In genomic region chr11:57933065-57933464, GRCm38 (mm10) we compare ENCODE assay signal across 15 mouse cellular contexts.
DNase-seq lines count a peak whose midpoint lies in the region; ATAC-seq and TF ChIP-seq lines count a peak whose summit lies in the region.
"Had no signal": no experiment of that assay in that cellular context is flagged by ENCODE, and none has a peak within 500 bp of the region (broad histone marks: within the 10 kb centered on the region; RNA-seq: fewer than 3 reads in every experiment).

No protein-coding gene starts in this region.

- TF ChIP-seq CTCF in intestine, postnatal 0 days (IDR thresholded peaks at IDR 0.05; ENCODE audit: low read depth) = peak; percentile 50
- TF ChIP-seq CTCF in stomach, postnatal 0 days (IDR thresholded peaks at IDR 0.05; ENCODE audit: low read depth) = peak; percentile 33

- no peaks in the 10 kb centered on the region; the same call in 1 of the 2 replicates for H3K4me1 ChIP-seq in intestine, postnatal 0 days (replicated peaks; ENCODE audit: control insufficient read depth, insufficient read depth, low read length)
- peaks cover 17% of the 10 kb centered on the region for H3K4me1 ChIP-seq in intestine, embryonic 16.5 days (ENCODE audit: control insufficient read depth, insufficient read depth, low read length)
- H3K4me1 ChIP-seq in neural tube, embryonic 12.5 days = peaks cover 9% of the 10 kb centered on the region
- 0 out of 2 replicates have a peak, but pooled peaks cover 2% of the 10 kb centered on the region for H3K4me1 ChIP-seq in stomach, postnatal 0 days (replicated peaks; ENCODE audit: control insufficient read depth, insufficient read depth)

- H3K4me2 ChIP-seq in intestine, postnatal 0 days (replicated peaks; ENCODE audit: low read depth) = no peak overlapping the region
- H3K4me2 ChIP-seq in intestine, embryonic 16.5 days (ENCODE audit: low read depth, low read length) = no peak overlapping the region
- H3K4me2 ChIP-seq in neural tube, embryonic 12.5 days (replicated peaks) = no peak overlapping the region
- H3K4me2 ChIP-seq in stomach, postnatal 0 days (replicated peaks; ENCODE audit: low read depth) = no peak overlapping the region
- H3K4me2 ChIP-seq: limb, embryonic 15.5 days had no signal

- TF ChIP-seq EP300 in stomach, postnatal 0 days (optimal IDR thresholded peaks at IDR 0.05) = no peak

- no peaks in the 10 kb centered on the region for H3K36me3 ChIP-seq in intestine, postnatal 0 days (ENCODE audit: control insufficient read depth, insufficient read depth)
- H3K36me3 ChIP-seq in intestine, embryonic 16.5 days (ENCODE audit: control insufficient read depth, insufficient read depth, low read length) = no peaks in the 10 kb centered on the region
- no peaks in the 10 kb centered on the region for H3K36me3 ChIP-seq in neural tube, embryonic 12.5 days
- H3K36me3 ChIP-seq in stomach, postnatal 0 days (ENCODE audit: control insufficient read depth, insufficient read depth, low read length) = no peaks in the 10 kb centered on the region
- H3K36me3 ChIP-seq: limb, embryonic 15.5 days had no signal

- no peak overlapping the region for H3K4me3 ChIP-seq in intestine, postnatal 0 days (ENCODE audit: low read depth, low read length)
- H3K4me3 ChIP-seq in intestine, embryonic 16.5 days (ENCODE audit: low read length) = no peak overlapping the region
- H3K4me3 ChIP-seq in neural tube, embryonic 12.5 days = no peak overlapping the region
- no peak overlapping the region for H3K4me3 ChIP-seq in stomach, postnatal 0 days (ENCODE audit: low read depth, low read length)
- H3K4me3 ChIP-seq: limb, embryonic 15.5 days had no signal

- H3K9me3 ChIP-seq in intestine, postnatal 0 days (ENCODE audit: control insufficient read depth) = no peaks in the 10 kb centered on the region
- H3K9me3 ChIP-seq in intestine, embryonic 16.5 days (ENCODE audit: control insufficient read depth, low read length) = no peaks in the 10 kb centered on the region
- H3K9me3 ChIP-seq in neural tube, embryonic 12.5 days = no peaks in the 10 kb centered on the region
- no peaks in the 10 kb centered on the region for H3K9me3 ChIP-seq in stomach, postnatal 0 days (ENCODE audit: control insufficient read depth, low read length)
- H3K9me3 ChIP-seq: limb, embryonic 15.5 days had no signal

- H3K27me3 ChIP-seq in intestine, postnatal 0 days (replicated peaks; ENCODE audit: control insufficient read depth, insufficient read depth, low read length) = no peaks in the 10 kb centered on the region
- no peaks in the 10 kb centered on the region for H3K27me3 ChIP-seq in intestine, embryonic 16.5 days (replicated peaks; ENCODE audit: control insufficient read depth, insufficient read depth, low read length)
- H3K27me3 ChIP-seq in neural tube, embryonic 12.5 days (replicated peaks) = no peaks in the 10 kb centered on the region; the same call in 1 of the 2 replicates
- no peaks in the 10 kb centered on the region for H3K27me3 ChIP-seq in stomach, postnatal 0 days (ENCODE audit: control insufficient read depth, insufficient read depth, low read length)

- WGBS in intestine, postnatal 0 days = 25% methylated on average over 5 of the region's 5 CpGs
- WGBS in intestine, embryonic 16.5 days = 14% methylated on average over 5 of the region's 5 CpGs
- 19% methylated on average over 5 of the region's 5 CpGs for WGBS in neural tube, embryonic 12.5 days
- 16% methylated on average over 5 of the region's 5 CpGs for WGBS in stomach, postnatal 0 days

- no peak for ATAC-seq in intestine, postnatal 0 days
- no peak for ATAC-seq in intestine, embryonic 16.5 days
- ATAC-seq in neural tube, embryonic 12.5 days (ENCODE audit: low FRiP score, low read depth) = no peak
- no peak for ATAC-seq in stomach, postnatal 0 days (ENCODE audit: low FRiP score, low TSS enrichment)
- ATAC-seq: CD4-positive, CD25-positive, alpha-beta regulatory T cell, adult 4 months had no signal

- DNase-seq in neural tube, embryonic 10.5 days (ENCODE audit: extremely low spot score, low spot score) = no peak
- DNase-seq in embryo, embryonic 9.5 days (ENCODE audit: extremely low spot score) = peak; percentile 42
- no peak for DNase-seq in stomach, postnatal 0 days (ENCODE audit: low spot score)
- DNase-seq in frontal cortex, postnatal 36 days (ENCODE audit: low spot score in 2 of 2) = no peak
- no peak for DNase-seq in layer of hippocampus, postnatal 10 days (ENCODE audit: low spot score in 2 of 2)
- DNase-seq: cerebellum, adult 18-20 months; heart, postnatal 36 days; kidney, postnatal 36 days; right cerebral cortex, postnatal 25 days; thymus, adult 18-20 months had no signal

- H3K27ac ChIP-seq in intestine, postnatal 0 days (ENCODE audit: low read depth, low read length) = no peak overlapping the region
- H3K27ac ChIP-seq in intestine, embryonic 16.5 days (ENCODE audit: low read length) = no peak overlapping the region
- H3K27ac ChIP-seq in neural tube, embryonic 12.5 days = no peak overlapping the region
- no peak overlapping the region for H3K27ac ChIP-seq in stomach, postnatal 0 days (replicated peaks)
- H3K27ac ChIP-seq: limb, embryonic 15.5 days had no signal

- no peak overlapping the region for H3K9ac ChIP-seq in intestine, postnatal 0 days (ENCODE audit: low read depth, low read length)
- no peak overlapping the region; the same call in 1 of the 2 replicates for H3K9ac ChIP-seq in intestine, embryonic 16.5 days (ENCODE audit: low read depth, low read length)
- 0 out of 2 replicates have a peak overlapping the region, but pooled peaks have one; percentile 26 for H3K9ac ChIP-seq in neural tube, embryonic 12.5 days
- no peak overlapping the region for H3K9ac ChIP-seq in stomach, postnatal 0 days (ENCODE audit: low read length)
- H3K9ac ChIP-seq: limb, embryonic 15.5 days had no signal
